Mouse (Mus musculus) gastrocnemius, adult 2 months (tissue): ENCODE data around the gene Fgfr2. TPM values are rescaled to one million over a fixed set of nuclear protein-coding genes. Genes with fewer than 3 reads are reported as not detected.
A peak's percentile ranks its signal among the peaks of the same experiment; 100 is the strongest.

Experiments used
- DNase-seq: peaks from one replicate; pipeline ENCODE4 v3.0.0; 2022
- H3K27ac ChIP-seq: fragments of 200-600 bp; 2 replicates; pipeline ENCODE4 v1.8.1; 2022; ENCODE audit warnings: mild to moderate bottlenecking
- H3K4me3 ChIP-seq: fragments of 200-600 bp; 2 replicates; pipeline ENCODE4 v1.8.1; 2022; ENCODE audit warnings: mild to moderate bottlenecking, moderate library complexity
- CTCF ChIP-seq: fragments of 200-600 bp; IDR thresholded peaks from 2 replicates; pipeline ENCODE4 v1.8.1; 2022; ENCODE audit warnings: antibody characterized with exemption, mild to moderate bottlenecking, moderate library complexity
- intact Hi-C: fragments of 180-260 bp; cut with DNase I; formaldehyde crosslinking; loops from one replicate; pipeline ENCODE4 v1.15.1; 2025
- total RNA-seq, 2 experiments: library from RNA; stranded (reverse); gene quantifications; 2 replicates each; pipeline ENCODE4 v1.2.3; 2021

Gene Fgfr2
- total RNA-seq, 2 experiments from 2014 or later = 0.15 to 0.33 TPM

DNA sequence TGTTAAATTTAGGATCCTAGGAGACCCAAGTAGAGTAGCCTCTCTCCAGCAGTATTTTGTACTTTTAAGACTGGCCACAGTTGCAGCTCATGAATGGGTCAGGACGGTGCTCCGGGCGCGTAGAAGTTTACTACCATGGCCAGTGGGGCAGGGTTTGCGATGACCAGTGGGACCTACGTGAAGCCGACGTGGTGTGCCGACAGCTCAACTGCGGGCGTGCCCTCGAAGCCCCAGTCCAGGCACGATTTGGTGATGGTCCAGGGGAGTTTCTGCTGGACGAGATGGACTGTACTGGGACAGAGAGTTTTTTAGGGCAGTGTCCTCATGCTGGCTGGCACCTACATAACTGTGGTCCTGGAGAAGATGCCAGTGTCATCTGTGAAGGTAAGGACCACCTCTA is 1935.2 kb downstream of the Fgfr2 start:
- Histone ChIP-seq H3K27ac (no peak overlapping the region), H3K4me3 (no peak overlapping the region)
- DNase-seq = no peak
- TF ChIP-seq CTCF = no peak
- intact Hi-C loops = no loop called here

DNA sequence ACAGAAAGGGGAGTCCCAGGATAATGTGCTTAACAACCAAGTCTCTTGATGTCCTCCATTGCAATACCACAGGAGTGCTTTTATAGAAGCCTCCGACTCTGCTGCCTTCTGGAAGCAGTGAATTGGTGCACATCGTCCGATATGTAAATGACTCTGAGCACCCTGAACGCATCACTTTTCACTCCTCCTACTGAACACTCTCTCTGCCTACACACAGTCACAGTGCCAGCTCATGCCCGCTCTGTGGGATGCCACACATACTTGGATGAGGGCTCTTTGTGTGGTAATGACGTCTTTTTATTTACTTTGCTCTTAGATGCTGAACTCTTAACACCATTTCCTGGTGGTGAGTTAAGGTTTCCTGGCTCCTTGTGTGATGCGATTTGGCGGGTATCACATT is 1936.1 kb downstream of the Fgfr2 start:
- intact Hi-C loops = no loop called here
- no peak for DNase-seq
- H3K27ac ChIP-seq = no peak overlapping the region
- TF ChIP-seq CTCF = no peak
- H3K4me3 ChIP-seq = no peak overlapping the region

DNA sequence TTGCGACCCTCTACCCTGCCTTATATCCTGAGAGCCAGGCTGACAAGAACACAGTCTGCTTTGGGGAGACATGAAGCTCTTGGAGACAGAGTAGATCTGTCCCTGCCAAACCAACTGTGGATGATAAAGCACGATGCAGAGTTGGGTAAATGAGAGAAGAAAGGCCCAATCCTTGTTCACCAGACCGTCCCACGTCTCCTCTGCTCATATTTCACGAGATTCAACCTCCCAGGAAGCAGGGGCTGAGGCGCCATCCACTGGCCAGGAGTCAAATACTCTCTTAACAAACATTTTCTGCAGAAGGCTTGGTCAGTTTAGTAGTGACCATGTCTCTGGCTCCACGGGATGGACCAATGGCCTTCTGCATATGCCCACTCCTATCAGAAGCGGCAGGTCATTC is 1938.8 kb downstream of the Fgfr2 start:
- no peak for DNase-seq
- no peak for TF ChIP-seq CTCF
- no peak overlapping the region for H3K27ac ChIP-seq
- intact Hi-C loops = no loop called here
- no peak overlapping the region for H3K4me3 ChIP-seq

- Histone ChIP-seq H3K27ac (no peak overlapping the region), H3K4me3 (no peak overlapping the region)
- DNase-seq = no peak
- TF ChIP-seq CTCF = peak; percentile 41; the same call in 1 of the 2 replicates
- intact Hi-C loops = no loop called here
Measured at GRCm38 (mm10) chr7:131182685-131183084, 1940.5 kb downstream of the Fgfr2 start.

DNA sequence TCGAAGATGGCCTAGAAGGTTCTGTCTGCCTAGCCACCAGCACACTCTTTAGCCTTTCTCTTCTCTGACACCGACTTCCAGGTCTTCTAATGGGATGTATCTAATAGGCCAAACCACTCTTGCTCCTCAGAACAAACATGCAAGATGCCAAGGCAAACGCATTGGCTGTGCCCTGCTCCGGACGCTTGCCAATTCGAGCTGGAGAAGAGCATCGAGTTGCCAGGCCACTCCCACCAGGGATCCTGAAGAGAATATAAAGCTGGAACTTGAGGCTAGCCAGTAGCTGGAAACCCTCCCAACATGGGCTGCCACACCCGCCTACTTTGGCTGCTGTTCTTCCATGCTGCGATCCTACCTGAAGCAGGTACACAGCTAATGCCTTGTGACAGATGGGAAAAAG is 1949.0 kb downstream of the Fgfr2 start, which contains the start of gene 5430419D17Rik:
Gene 5430419D17Rik, plus strand, starts transcription at position 282 of the 400 bp plus-strand sequence.
- DNase-seq = no peak
- H3K4me3 ChIP-seq = no peak within 1 kb of the TSS
- no peak within 1 kb of the TSS for H3K27ac ChIP-seq
- intact Hi-C loops = no loop called here
- no peak for TF ChIP-seq CTCF

- no peak overlapping the region for H3K4me3 ChIP-seq
- no peak for DNase-seq
- no peak for TF ChIP-seq CTCF
- intact Hi-C loops = no loop called here
- no peak overlapping the region for H3K27ac ChIP-seq
Measured at GRCm38 (mm10) chr7:131169099-131169498, 1954.1 kb downstream of the Fgfr2 start.

DNA sequence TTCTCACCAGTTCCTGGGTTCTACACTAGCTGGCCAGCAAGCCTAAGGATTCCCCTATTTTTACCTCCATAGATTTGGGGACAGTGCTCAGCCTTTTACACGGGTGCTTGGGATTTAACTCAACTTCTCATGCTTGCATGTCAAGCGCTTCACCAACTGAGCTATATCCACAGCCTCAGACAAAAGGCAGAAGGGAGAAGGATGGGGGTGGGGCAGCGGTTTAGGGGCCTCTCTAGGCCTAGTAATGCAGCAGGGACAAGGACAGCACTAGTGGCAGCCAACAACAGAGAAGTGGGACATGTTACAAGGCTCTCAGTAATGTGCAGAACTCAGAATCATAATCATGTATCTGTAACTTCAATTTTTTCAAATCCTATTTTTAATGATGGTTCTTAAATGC is 1955.4 kb downstream of the Fgfr2 start:
- no peak for DNase-seq
- Histone ChIP-seq H3K4me3 (no peak overlapping the region), H3K27ac (no peak overlapping the region)
- no peak for TF ChIP-seq CTCF
- intact Hi-C loops = no loop called here

DNA sequence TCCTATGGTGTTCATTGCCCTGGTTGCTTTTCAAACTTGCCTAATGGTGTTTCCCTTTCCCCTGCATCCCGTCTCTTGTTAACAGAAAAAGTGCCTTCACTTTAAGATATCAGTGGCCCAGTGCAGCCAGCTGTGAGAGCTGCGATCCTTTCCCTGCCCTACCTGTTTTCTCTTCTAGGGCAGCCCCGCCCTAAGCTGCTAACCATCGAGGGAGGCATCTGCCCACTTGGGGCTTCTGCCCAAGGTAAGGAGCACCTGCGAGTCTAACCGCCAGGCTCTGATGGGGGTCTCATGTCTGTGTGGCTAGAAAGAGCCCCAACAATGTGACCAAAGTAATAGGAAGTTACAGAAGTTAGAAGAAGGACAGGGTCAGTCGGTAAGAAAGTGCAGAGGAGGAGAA is 1960.9 kb downstream of the Fgfr2 start:
- H3K4me3 ChIP-seq = no peak overlapping the region
- intact Hi-C loops = no loop called here
- H3K27ac ChIP-seq = no peak overlapping the region
- TF ChIP-seq CTCF = no peak
- DNase-seq = no peak

DNA sequence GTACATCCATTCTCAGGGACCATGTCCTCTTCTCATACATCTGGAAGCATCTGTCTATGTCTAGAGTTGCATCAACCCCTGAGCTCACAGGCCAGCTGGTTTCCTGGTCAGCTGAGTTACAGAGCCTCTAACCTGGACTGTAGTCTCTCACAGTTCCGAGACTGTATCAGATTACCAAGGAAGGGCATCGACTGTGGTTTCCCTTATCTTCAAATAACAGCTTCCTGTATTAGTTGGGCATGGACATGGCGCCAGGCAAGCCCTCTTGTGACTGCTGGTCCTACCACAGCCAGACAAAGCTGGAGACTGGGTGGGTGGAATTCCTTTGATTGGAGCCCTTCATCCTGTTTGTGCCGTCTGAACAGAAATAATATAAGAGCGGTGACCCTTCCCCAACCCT is 1970.1 kb downstream of the Fgfr2 start:
- Histone ChIP-seq H3K27ac (no peak overlapping the region), H3K4me3 (no peak overlapping the region)
- DNase-seq = no peak
- TF ChIP-seq CTCF = no peak
- intact Hi-C loops = no loop called here

DNA sequence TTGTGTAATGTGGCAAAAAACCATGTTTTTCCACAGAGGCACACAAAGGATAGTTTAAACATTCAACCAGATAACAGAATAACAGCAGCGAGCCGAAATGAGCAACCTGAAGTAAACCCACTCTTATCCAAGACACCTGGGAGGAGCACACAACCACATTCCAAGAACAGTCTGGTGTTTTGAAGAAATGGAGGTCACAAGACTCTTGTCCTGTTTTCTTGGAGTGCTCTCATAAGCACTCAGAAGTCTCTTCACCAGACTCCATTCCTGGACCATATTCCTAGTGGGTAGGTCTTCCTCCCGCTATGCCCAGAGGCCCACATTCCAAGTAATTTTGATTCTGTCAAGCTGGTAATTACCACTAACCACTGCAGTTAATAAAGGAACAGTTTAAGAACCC is 1973.0 kb downstream of the Fgfr2 start:
- Histone ChIP-seq H3K4me3 (no peak overlapping the region), H3K27ac (no peak overlapping the region)
- intact Hi-C loops = no loop called here
- TF ChIP-seq CTCF = no peak
- no peak for DNase-seq

DNA sequence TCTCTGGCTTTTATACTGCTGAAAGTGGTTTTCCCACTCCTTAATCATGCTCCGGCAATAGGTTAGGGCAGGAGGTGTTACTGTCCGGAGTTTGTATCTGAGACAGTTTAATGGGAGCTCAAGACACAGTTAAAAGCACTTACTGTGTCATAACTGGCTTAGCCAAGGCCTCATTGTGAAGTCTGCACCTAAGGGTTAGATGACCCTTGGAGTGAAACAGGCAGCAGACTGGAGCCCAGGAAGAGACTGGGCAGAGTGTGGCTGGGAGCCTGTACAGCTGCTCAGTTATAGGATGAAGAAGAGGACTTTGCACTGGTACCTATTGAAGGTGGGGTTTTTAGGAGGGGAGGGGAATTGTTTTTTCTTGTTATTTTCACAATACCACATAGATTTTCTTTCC is 1976.9 kb downstream of the Fgfr2 start, which contains the start of gene 4933402N03Rik:
Gene 4933402N03Rik, minus strand, starts transcription at position 101 of the 400 bp plus-strand sequence.
- Histone ChIP-seq H3K27ac (no peak within 1 kb of the TSS), H3K4me3 (no peak within 1 kb of the TSS)
- intact Hi-C loops = no loop called here
- no peak for TF ChIP-seq CTCF
- no peak for DNase-seq

DNA sequence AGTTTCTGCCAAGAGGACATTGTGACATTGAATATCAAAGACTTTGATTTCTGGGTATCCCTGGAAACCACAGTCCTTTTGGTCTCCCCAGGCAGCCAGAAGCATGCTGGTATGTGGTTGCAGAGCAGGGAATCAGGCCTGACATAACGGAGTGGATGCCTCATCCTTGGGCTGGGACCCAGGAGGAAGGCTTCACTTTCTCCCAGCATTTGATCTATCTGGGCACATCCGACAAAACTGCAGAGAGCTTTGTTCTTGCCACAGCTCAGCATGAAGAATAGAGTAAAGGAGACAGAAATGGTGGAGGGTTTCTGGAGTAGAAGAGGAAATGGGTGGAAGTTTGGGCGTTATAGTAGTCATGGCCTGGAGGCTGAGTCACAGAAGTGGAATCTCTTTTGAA is 1990.0 kb downstream of the Fgfr2 start:
- no peak for TF ChIP-seq CTCF
- H3K4me3 ChIP-seq = no peak overlapping the region
- intact Hi-C loops = no loop called here
- DNase-seq = no peak
- H3K27ac ChIP-seq = no peak overlapping the region

DNA sequence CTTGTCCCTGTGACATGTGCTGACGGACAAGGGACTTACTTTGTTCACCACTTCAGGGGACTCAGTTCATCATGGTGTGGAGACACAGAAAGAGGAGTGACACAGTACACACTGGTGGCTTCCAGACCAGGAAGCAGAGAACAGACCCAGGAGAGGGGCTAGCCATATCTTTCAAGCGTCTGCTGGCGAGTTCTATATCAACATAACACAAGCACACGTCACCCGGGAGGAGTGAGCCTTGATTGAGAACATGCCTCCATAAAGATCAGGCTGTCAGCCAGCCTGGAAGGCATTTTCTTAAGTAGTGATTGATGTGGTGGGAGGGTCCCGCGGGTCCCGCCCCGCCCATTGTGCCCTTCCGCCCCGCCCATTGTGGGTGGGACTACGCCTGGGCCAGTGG is 1993.1 kb downstream of the Fgfr2 start:
- TF ChIP-seq CTCF = no peak
- no peak overlapping the region for H3K27ac ChIP-seq
- no peak overlapping the region for H3K4me3 ChIP-seq
- intact Hi-C loops = no loop called here
- DNase-seq = no peak

GRCm38 (mm10) chr7:131122210-131122807 is 2000.8 kb downstream of the Fgfr2 start:
- no peak overlapping the region for H3K4me3 ChIP-seq
- intact Hi-C loops = no loop called here
- DNase-seq = no peak
- TF ChIP-seq CTCF = no peak
- H3K27ac ChIP-seq = no peak overlapping the region
